Mouse (Mus musculus): Measurements from ENCODE around the gene Tmem246.
A peak's percentile ranks its signal among the peaks of the same experiment; 100 is the strongest.

Gene Tmem246

DNA sequence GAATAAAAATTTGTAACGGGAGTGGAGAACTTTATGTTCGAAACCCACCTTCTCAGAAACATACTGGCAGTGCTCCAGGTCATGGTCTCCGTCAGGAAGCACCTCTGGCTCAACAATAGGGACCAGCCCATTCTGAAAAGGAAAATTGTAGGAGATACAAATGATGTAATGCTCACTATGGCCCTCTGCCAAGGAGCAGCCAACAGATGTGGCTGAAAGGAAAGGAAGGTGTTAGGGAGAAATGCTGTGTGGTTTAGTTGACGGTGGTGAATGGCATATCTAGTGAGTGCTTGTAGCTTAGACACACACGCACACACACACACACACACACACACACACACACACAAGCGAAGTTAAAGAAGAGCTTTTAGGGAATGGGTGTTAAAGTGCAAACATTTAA, 58.0 kb downstream of the Tmem246 start:
- TF ChIP-seq GATA4 (IDR thresholded peaks at IDR 0.05; ENCODE audit: insufficient replicate concordance, low read length), result no peak

DNA sequence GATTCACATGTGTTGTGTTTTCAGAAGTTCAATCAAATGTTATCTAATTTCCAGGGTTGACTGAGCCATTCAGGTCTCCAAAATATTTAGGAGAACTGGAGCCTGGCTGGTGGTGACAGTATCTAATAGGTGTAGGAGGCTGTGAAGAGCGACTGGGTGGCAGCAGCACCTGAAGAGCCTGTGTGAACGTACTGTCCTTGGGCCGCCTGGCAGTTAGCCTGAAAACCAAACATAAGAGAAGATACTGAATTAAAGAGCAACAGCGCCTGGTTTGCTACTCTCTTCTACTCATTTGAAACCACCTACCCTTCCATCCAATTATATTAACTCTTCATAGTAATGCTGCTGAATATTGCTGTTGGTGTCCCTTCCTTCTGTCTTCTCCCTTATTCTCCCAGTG, 61.0 kb downstream of the Tmem246 start:
- TF ChIP-seq GATA4 (IDR thresholded peaks at IDR 0.05; ENCODE audit: insufficient replicate concordance, low read length), result no peak

DNA sequence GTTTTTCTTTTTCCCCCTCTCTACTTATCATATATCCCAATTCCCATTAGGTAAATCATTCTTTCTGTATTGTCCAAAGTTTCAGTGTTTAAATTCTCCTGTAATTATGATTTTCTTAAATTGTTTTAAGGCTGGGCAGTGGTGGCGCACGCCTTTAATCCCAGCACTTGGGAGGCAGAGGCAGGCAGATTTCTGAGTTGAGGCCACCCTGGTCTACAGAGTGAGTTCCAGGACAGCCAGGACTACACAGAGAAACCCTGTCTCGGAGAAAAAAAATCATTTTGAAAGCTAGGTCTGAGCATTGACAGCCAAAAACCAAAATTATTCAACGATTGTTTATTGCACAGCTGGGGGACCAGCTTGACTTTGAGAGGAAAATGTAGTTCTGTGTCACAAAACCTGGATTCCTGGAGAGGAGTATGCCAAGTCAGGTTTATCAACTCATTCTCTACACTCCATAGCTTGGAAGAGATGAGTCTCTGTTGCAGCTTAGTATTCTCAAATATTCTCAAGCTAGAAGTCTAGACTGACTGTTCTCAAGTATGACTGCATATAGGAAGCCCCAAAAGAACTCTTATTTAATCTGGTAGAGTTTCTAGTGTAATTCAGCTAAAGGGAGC, 61.9 kb downstream of the Tmem246 start:
- TF ChIP-seq GATA4 (IDR thresholded peaks at IDR 0.05; ENCODE audit: insufficient replicate concordance, low read length), result no peak

DNA sequence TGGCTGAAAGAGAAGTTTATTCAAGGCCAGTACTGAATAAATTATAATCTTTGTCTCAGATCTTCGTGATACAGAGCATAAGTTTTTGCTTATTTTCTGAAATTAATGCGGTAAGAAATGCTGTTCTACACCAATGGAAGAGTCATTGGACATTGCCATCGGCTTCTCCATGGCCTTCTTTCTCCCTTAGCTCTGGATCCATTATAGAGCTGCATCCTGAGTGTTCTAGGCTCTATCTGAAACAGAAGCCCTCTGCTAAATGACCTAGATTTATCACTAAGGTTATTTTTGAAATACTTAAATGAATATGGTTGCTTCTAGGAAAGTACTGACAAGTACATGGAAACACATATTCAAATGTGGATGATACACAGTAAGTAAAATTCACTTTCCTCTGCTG, 62.6 kb downstream of the Tmem246 start:
- TF ChIP-seq GATA4 (IDR thresholded peaks at IDR 0.05; ENCODE audit: insufficient replicate concordance, low read length), result peak; percentile 20; the same call in 1 of the 2 replicates

Measured in liver, adult (tissue).